Mouse (Mus musculus): ENCODE data around the gene Lamb1. TPM values are rescaled to one million over a fixed set of nuclear protein-coding genes. Genes with fewer than 3 reads are reported as not detected.
A peak's percentile ranks its signal among the peaks of the same experiment; 100 is the strongest.

Lamb1 gene
- polyA plus RNA-seq, 1 experiment from 2014 or later = 13.6 TPM

GRCm38 (mm10) chr12:31310687-31311086 is 45.7 kb downstream of the Lamb1 start:
- Histone ChIP-seq H3K4me3 (ENCODE audit: low read depth, low read length) (no peak overlapping the region), H3K9me3 (replicated peaks; ENCODE audit: control insufficient read depth, low read length) (no peaks in the 10 kb centered on the region), H3K4me1 (ENCODE audit: control insufficient read depth, insufficient read depth, low read length) (no peaks in the 10 kb centered on the region), H3K27me3 (replicated peaks; ENCODE audit: control insufficient read depth, insufficient read depth, low read length) (no peaks in the 10 kb centered on the region), H3K9ac (ENCODE audit: low read length) (no peak overlapping the region), H3K27ac (ENCODE audit: low read depth, low read length) (no peak overlapping the region), H3K4me2 (ENCODE audit: low read length) (no peak overlapping the region), H3K36me3 (ENCODE audit: control insufficient read depth, insufficient read depth, low read length) (no peaks in the 10 kb centered on the region)
- ATAC-seq = no peak
- no peak for DNase-seq (ENCODE audit: low spot score)
- WGBS = 41% methylated on average over 9 of the region's 9 CpGs

- Histone ChIP-seq H3K9ac (ENCODE audit: low read length) (no peak overlapping the region), H3K36me3 (ENCODE audit: control insufficient read depth, insufficient read depth, low read length) (no peaks in the 10 kb centered on the region), H3K27ac (ENCODE audit: low read depth, low read length) (no peak overlapping the region), H3K4me2 (ENCODE audit: low read length) (no peak overlapping the region), H3K27me3 (replicated peaks; ENCODE audit: control insufficient read depth, insufficient read depth, low read length) (no peaks in the 10 kb centered on the region), H3K4me3 (ENCODE audit: low read depth, low read length) (no peak overlapping the region), H3K9me3 (replicated peaks; ENCODE audit: control insufficient read depth, low read length) (no peaks in the 10 kb centered on the region), H3K4me1 (ENCODE audit: control insufficient read depth, insufficient read depth, low read length) (no peaks in the 10 kb centered on the region)
- no peak for ATAC-seq
- WGBS = 91% methylated on average over 9 of the region's 9 CpGs
- DNase-seq (ENCODE audit: low spot score) = no peak
Measured at GRCm38 (mm10) chr12:31311671-31312265, 46.7 kb downstream of the Lamb1 start.

GRCm38 (mm10) chr12:31312281-31312680 is 47.2 kb downstream of the Lamb1 start:
- H3K36me3 ChIP-seq (ENCODE audit: control insufficient read depth, insufficient read depth, low read length) = no peaks in the 10 kb centered on the region
- H3K27me3 ChIP-seq (replicated peaks; ENCODE audit: control insufficient read depth, insufficient read depth, low read length) = no peaks in the 10 kb centered on the region
- H3K9me3 ChIP-seq (replicated peaks; ENCODE audit: control insufficient read depth, low read length) = no peaks in the 10 kb centered on the region
- H3K9ac ChIP-seq (ENCODE audit: low read length) = no peak overlapping the region
- no peak overlapping the region for H3K4me3 ChIP-seq (ENCODE audit: low read depth, low read length)
- no peak overlapping the region for H3K4me2 ChIP-seq (ENCODE audit: low read length)
- H3K27ac ChIP-seq (ENCODE audit: low read depth, low read length) = no peak overlapping the region
- ATAC-seq = no peak
- no peaks in the 10 kb centered on the region for H3K4me1 ChIP-seq (ENCODE audit: control insufficient read depth, insufficient read depth, low read length)
- WGBS = 88% methylated on average over 5 of the region's 5 CpGs
- no peak for DNase-seq (ENCODE audit: low spot score)

- no peaks in the 10 kb centered on the region for H3K9me3 ChIP-seq (replicated peaks; ENCODE audit: control insufficient read depth, low read length)
- no peak overlapping the region for H3K4me3 ChIP-seq (ENCODE audit: low read depth, low read length)
- 93% methylated on average over 4 of the region's 4 CpGs for WGBS
- no peaks in the 10 kb centered on the region for H3K4me1 ChIP-seq (ENCODE audit: control insufficient read depth, insufficient read depth, low read length)
- H3K27me3 ChIP-seq (replicated peaks; ENCODE audit: control insufficient read depth, insufficient read depth, low read length) = no peaks in the 10 kb centered on the region
- no peak overlapping the region for H3K9ac ChIP-seq (ENCODE audit: low read length)
- H3K4me2 ChIP-seq (ENCODE audit: low read length) = no peak overlapping the region
- no peaks in the 10 kb centered on the region for H3K36me3 ChIP-seq (ENCODE audit: control insufficient read depth, insufficient read depth, low read length)
- H3K27ac ChIP-seq (ENCODE audit: low read depth, low read length) = no peak overlapping the region
- ATAC-seq (no peak), DNase-seq (ENCODE audit: low spot score) (no peak)
Measured at GRCm38 (mm10) chr12:31313136-31313535, 48.1 kb downstream of the Lamb1 start.

- Histone ChIP-seq H3K9me3 (replicated peaks; ENCODE audit: control insufficient read depth, low read length) (no peaks in the 10 kb centered on the region), H3K36me3 (ENCODE audit: control insufficient read depth, insufficient read depth, low read length) (no peaks in the 10 kb centered on the region), H3K4me3 (ENCODE audit: low read depth, low read length) (no peak overlapping the region), H3K9ac (ENCODE audit: low read length) (no peak overlapping the region), H3K4me1 (ENCODE audit: control insufficient read depth, insufficient read depth, low read length) (no peaks in the 10 kb centered on the region), H3K27me3 (replicated peaks; ENCODE audit: control insufficient read depth, insufficient read depth, low read length) (no peaks in the 10 kb centered on the region), H3K27ac (ENCODE audit: low read depth, low read length) (no peak overlapping the region), H3K4me2 (ENCODE audit: low read length) (no peak overlapping the region)
- WGBS = 96% methylated on average over 7 of the region's 7 CpGs
- ATAC-seq = no peak
- DNase-seq (ENCODE audit: low spot score) = no peak
Measured at GRCm38 (mm10) chr12:31314310-31314709, 49.3 kb downstream of the Lamb1 start.

GRCm38 (mm10) chr12:31315961-31316360 is 50.9 kb downstream of the Lamb1 start:
- H3K4me1 ChIP-seq (ENCODE audit: control insufficient read depth, insufficient read depth, low read length) = no peaks in the 10 kb centered on the region
- ATAC-seq = no peak
- no peak for DNase-seq (ENCODE audit: low spot score)
- H3K27ac ChIP-seq (ENCODE audit: low read depth, low read length) = no peak overlapping the region
- 65% methylated on average over 6 of the region's 6 CpGs for WGBS
- no peak overlapping the region for H3K4me3 ChIP-seq (ENCODE audit: low read depth, low read length)
- H3K27me3 ChIP-seq (replicated peaks; ENCODE audit: control insufficient read depth, insufficient read depth, low read length) = no peaks in the 10 kb centered on the region
- no peak overlapping the region for H3K9ac ChIP-seq (ENCODE audit: low read length)
- H3K9me3 ChIP-seq (replicated peaks; ENCODE audit: control insufficient read depth, low read length) = no peaks in the 10 kb centered on the region
- H3K4me2 ChIP-seq (ENCODE audit: low read length) = no peak overlapping the region
- H3K36me3 ChIP-seq (ENCODE audit: control insufficient read depth, insufficient read depth, low read length) = no peaks in the 10 kb centered on the region

- Histone ChIP-seq H3K4me2 (ENCODE audit: low read length) (no peak overlapping the region), H3K27ac (ENCODE audit: low read depth, low read length) (no peak overlapping the region), H3K36me3 (ENCODE audit: control insufficient read depth, insufficient read depth, low read length) (no peaks in the 10 kb centered on the region), H3K4me3 (ENCODE audit: low read depth, low read length) (no peak overlapping the region), H3K9ac (ENCODE audit: low read length) (no peak overlapping the region), H3K4me1 (ENCODE audit: control insufficient read depth, insufficient read depth, low read length) (no peaks in the 10 kb centered on the region), H3K27me3 (replicated peaks; ENCODE audit: control insufficient read depth, insufficient read depth, low read length) (no peaks in the 10 kb centered on the region), H3K9me3 (replicated peaks; ENCODE audit: control insufficient read depth, low read length) (no peaks in the 10 kb centered on the region)
- 89% methylated on average over 7 of the region's 7 CpGs for WGBS
- ATAC-seq (no peak), DNase-seq (ENCODE audit: low spot score) (no peak)
Measured at GRCm38 (mm10) chr12:31317670-31318408, 52.8 kb downstream of the Lamb1 start.

- Histone ChIP-seq H3K27ac (ENCODE audit: low read depth, low read length) (no peak overlapping the region), H3K27me3 (replicated peaks; ENCODE audit: control insufficient read depth, insufficient read depth, low read length) (no peaks in the 10 kb centered on the region), H3K4me1 (ENCODE audit: control insufficient read depth, insufficient read depth, low read length) (no peaks in the 10 kb centered on the region), H3K4me3 (ENCODE audit: low read depth, low read length) (no peak overlapping the region), H3K4me2 (ENCODE audit: low read length) (no peak overlapping the region), H3K9ac (ENCODE audit: low read length) (no peak overlapping the region), H3K9me3 (replicated peaks; ENCODE audit: control insufficient read depth, low read length) (no peaks in the 10 kb centered on the region), H3K36me3 (ENCODE audit: control insufficient read depth, insufficient read depth, low read length) (no peaks in the 10 kb centered on the region)
- ATAC-seq (no peak), DNase-seq (ENCODE audit: low spot score) (peak; percentile 63)
- 57% methylated on average over 10 of the region's 10 CpGs for WGBS
Measured at GRCm38 (mm10) chr12:31318409-31318963, 53.5 kb downstream of the Lamb1 start.

GRCm38 (mm10) chr12:31320817-31321216 is 55.8 kb downstream of the Lamb1 start:
- H3K4me3 ChIP-seq (ENCODE audit: low read depth, low read length) = no peak overlapping the region

More at GRCm38 (mm10) chr12:31320817-31321216, 55.8 kb downstream of the Lamb1 start:
- no peaks in the 10 kb centered on the region for H3K36me3 ChIP-seq (ENCODE audit: control insufficient read depth, insufficient read depth, low read length)
- no peaks in the 10 kb centered on the region for H3K27me3 ChIP-seq (replicated peaks; ENCODE audit: control insufficient read depth, insufficient read depth, low read length)
- no peaks in the 10 kb centered on the region for H3K4me1 ChIP-seq (ENCODE audit: control insufficient read depth, insufficient read depth, low read length)
- H3K27ac ChIP-seq (ENCODE audit: low read depth, low read length) = no peak overlapping the region
- no peak overlapping the region for H3K9ac ChIP-seq (ENCODE audit: low read length)
- ATAC-seq (no peak), DNase-seq (ENCODE audit: low spot score) (no peak)
- no peaks in the 10 kb centered on the region for H3K9me3 ChIP-seq (replicated peaks; ENCODE audit: control insufficient read depth, low read length)
- WGBS = 76% methylated on average over 13 of the region's 13 CpGs
- H3K4me2 ChIP-seq (ENCODE audit: low read length) = no peak overlapping the region

Measured in forebrain, embryonic 14.5 days (tissue).